Mouse (Mus musculus): ENCODE measurements around the gene Psmb9. TPM values are rescaled to one million over a fixed set of nuclear protein-coding genes. Genes with fewer than 3 reads are reported as not detected.

The Psmb9 gene
- polyA plus RNA-seq (2017; shearing (Covaris generic)) = 228 TPM

DNA sequence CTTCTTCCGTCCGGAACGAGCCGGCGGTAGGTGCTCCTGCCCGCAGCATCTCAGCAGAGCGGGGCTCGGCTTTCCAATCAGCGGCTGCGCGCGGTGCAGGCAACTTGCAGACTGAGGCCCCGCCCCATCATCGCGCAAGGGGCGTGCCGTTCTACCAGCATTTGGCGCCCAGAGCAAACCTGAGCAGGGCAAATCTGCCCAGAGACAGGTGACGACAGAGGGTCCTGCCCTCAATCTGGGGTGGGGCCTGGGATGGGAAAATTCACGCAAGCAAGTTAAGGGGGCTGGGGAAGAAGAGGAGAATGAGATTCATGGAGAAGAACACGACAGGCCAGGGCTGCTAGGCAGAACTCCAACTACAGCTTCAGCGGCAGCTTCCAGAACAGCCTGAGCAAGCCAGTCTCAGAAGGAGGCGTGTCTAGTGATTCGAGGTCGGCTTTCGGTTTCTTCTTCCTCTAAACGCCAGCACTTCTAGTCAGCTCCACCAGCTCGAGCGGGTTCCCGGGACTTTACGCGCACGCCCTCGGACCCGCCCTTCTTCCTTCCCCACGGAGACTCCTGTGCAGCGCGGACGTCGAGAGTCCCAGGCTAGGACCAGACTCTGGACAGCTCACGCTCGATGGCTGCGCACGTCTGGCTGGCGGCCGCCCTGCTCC, at the start of gene Psmb9, which contains the start of gene Tap1:
TSS of gene Psmb9 (minus strand) at position 504 of the 656 bp plus-strand sequence.
TSS of gene Tap1 (plus strand) at position 293 of the 656 bp plus-strand sequence.

DNA sequence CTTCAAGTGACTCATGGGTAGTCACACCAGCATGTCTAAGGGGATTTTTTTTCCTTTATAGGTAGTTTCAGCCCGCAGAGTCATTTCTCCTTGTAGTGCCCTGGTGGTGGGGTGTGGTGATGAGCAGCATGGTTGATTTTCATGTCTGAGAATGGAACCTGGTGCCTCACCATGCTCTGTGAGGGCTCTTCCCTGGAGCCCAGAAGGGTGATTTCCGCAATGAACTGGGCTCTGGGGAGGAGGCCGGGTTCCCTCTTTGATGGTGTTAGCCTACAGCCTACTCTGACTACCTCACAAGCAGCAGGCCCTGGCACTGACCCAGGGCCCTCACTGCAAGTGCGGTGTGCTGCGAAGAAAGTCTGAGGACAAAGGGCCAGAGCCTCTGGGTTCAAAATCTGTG, 15.9 kb upstream of the Psmb9 start, which contains the start of gene Tap2:
TSS of gene Tap2 (plus strand) at position 84 of the 400 bp plus-strand sequence.

DNA sequence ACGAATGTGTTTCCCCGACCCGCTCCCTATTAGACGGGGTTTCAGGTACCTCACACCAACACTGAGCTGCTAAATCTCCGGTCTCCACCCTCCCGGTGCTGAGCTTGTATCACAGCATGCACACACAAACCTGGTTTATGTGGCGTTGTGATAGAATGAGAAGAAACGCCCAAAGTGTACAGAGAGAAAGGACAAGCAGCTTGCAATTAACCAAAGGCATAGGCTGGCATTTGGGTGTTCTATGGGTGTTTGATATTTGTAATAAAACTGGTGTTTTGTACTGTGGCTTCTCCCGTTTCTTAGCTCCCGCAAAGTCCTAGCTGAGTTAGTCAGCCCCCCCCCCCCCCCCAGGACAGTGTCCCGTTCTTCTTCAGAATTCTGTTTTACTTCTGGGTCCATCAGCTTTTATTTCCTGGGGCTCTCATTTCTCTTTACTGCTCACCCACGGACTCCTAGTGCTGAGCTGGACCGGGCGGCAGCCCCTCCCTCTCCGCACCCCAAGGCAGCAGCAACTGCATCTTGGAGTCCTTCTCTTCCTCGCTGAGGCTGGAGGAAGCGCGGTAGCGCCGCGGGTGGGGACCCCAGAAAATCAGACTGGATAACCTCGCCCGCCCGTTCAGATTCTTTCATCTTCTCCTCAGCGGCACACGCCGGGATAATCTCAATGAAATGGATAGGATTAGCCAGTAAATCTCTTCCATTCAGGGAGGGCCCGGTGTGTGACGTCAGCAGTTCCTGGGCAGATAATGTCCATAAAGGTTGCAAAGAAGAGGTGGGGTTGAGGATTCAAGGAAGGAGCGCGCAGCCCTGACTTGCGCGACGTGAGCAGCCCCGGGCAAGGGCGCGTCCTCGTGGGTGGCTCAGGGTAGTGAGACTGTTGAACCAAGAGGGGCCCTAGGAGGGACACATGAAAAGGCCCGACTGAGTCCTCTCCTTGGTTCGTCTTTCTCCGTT, 9.7 kb upstream of the Psmb9 start, which contains the start of gene Psmb8:
TSS of gene Psmb8 (plus strand) at position 781 of the 954 bp plus-strand sequence.

DNA sequence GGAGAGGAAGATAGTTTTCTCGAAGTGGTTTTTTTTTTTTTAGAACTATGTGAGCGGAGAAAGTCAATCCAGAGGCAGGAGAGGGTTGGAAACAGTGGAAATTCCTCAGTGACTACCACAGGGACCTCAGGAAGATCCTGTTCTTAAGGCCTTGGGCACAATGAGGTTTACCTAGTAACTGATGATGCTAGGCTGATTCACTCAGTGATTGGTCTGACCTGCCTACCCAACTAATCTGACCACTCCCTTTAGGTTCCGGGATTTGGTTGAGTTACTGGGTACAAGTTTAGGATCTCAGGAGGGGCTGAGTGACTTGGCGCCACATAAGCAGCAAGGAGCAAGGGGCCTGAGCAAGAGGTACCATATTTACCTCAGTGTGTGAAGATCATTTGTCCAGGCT, 34.6 kb downstream of the Psmb9 start, which contains the start of gene H2-DMb1:
TSS of gene H2-DMb1 (plus strand) at position 150 of the 400 bp plus-strand sequence.

DNA sequence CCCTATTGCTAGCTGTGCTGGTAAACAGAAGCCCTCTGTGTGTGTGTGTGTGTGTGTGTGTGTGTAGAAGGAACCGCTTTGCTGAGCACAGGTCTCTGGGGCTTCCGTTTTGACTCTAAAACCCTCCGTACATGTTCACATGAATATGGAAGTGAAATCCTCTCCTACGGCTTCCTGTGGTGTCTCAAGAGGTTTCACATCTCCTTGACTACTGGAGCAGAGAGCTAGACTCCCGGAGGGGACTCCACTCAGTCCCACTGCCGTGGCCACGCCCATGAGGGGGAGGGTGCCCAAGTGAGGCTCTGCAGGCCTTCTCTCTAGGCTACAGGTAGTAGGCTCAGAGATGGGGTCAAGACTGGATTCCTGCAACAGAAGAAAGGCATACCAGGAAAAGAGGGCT, 44.5 kb downstream of the Psmb9 start, which contains the start of gene H2-DMb2:
TSS of gene H2-DMb2 (plus strand) at position 275 of the 400 bp plus-strand sequence.

Other genes starting within 250 kb of the Psmb9 start
- gene Pfdn6, start 247.4 kb downstream of the Psmb9 start, polyA plus RNA-seq (2017; shearing (Covaris generic)) = 100 TPM
- 60.9 TPM for gene Wdr46, start 247.1 kb downstream of the Psmb9 start, polyA plus RNA-seq (2017; shearing (Covaris generic))
- gene B3galt4, start 236.3 kb downstream of the Psmb9 start, polyA plus RNA-seq (2017; shearing (Covaris generic)) = 27.2 TPM
- 53.7 TPM for gene Vps52, start 232.0 kb downstream of the Psmb9 start, polyA plus RNA-seq (2017; shearing (Covaris generic))
- 3,154 TPM for gene Rps18, start 231.8 kb downstream of the Psmb9 start, polyA plus RNA-seq (2017; shearing (Covaris generic))
- gene H2-K1, start 187.4 kb downstream of the Psmb9 start, polyA plus RNA-seq (2017; shearing (Covaris generic)) = 11,864 TPM
- 36.4 TPM for gene Ring1, start 163.1 kb downstream of the Psmb9 start, polyA plus RNA-seq (2017; shearing (Covaris generic))
- gene H2-Ke6, start 159.7 kb downstream of the Psmb9 start, polyA plus RNA-seq (2017; shearing (Covaris generic)) = 306 TPM
- 136 TPM for gene Slc39a7, start 156.1 kb downstream of the Psmb9 start, polyA plus RNA-seq (2017; shearing (Covaris generic))
- 128 TPM for gene Rxrb, start 156.0 kb downstream of the Psmb9 start, polyA plus RNA-seq (2017; shearing (Covaris generic))
- gene Col11a2, start 148.3 kb downstream of the Psmb9 start, polyA plus RNA-seq (2017; shearing (Covaris generic)) = 4.4 TPM
- 5.4 TPM for gene H2-Oa, start 95.4 kb downstream of the Psmb9 start, polyA plus RNA-seq (2017; shearing (Covaris generic))
- 32.5 TPM for gene H2-DMa, start 68.2 kb downstream of the Psmb9 start, polyA plus RNA-seq (2017; shearing (Covaris generic))
- 299 TPM for gene Brd2, start 65.1 kb downstream of the Psmb9 start, polyA plus RNA-seq (2017; shearing (Covaris generic))
- 0.63 TPM for gene H2-DMb2, start 44.5 kb downstream of the Psmb9 start, polyA plus RNA-seq (2017; shearing (Covaris generic))
- gene H2-DMb1, start 34.7 kb downstream of the Psmb9 start, polyA plus RNA-seq (2017; shearing (Covaris generic)) = 0.27 TPM
- gene Tap1, start 211 bp downstream of the Psmb9 start, polyA plus RNA-seq (2017; shearing (Covaris generic)) = 226 TPM
- 425 TPM for gene Psmb8, start 10.0 kb upstream of the Psmb9 start, polyA plus RNA-seq (2017; shearing (Covaris generic))
- 231 TPM for gene Tap2, start 15.8 kb upstream of the Psmb9 start, polyA plus RNA-seq (2017; shearing (Covaris generic))
- 102 TPM for gene H2-Ob, start 51.1 kb upstream of the Psmb9 start, polyA plus RNA-seq (2017; shearing (Covaris generic))
- 0.95 TPM for gene H2-Ab1, start 69.9 kb upstream of the Psmb9 start, polyA plus RNA-seq (2017; shearing (Covaris generic))
- gene H2-Aa, start 100.1 kb upstream of the Psmb9 start, polyA plus RNA-seq (2017; shearing (Covaris generic)) = 0.58 TPM
- 0.21 TPM for gene H2-Eb1, start 118.1 kb upstream of the Psmb9 start, polyA plus RNA-seq (2017; shearing (Covaris generic))
- not detected for gene H2-Eb2, start 137.9 kb upstream of the Psmb9 start, polyA plus RNA-seq (2017; shearing (Covaris generic))
- 0.85 TPM for gene Btnl2, start 167.1 kb upstream of the Psmb9 start, polyA plus RNA-seq (2017; shearing (Covaris generic))
- not detected for gene Btnl1, start 189.4 kb upstream of the Psmb9 start, polyA plus RNA-seq (2017; shearing (Covaris generic))
- gene BC051142, start 211.1 kb upstream of the Psmb9 start, polyA plus RNA-seq (2017; shearing (Covaris generic)) = not detected